Mouse (Mus musculus) retina, postnatal 7 days (tissue): ENCODE measurements around the gene Pigf.
A peak's percentile ranks its signal among the peaks of the same experiment; 100 is the strongest.
"Not testable (repeated sequence)": the region's sequence is repeated elsewhere in the genome, so short reads cannot be mapped to it uniquely, and the experiment has no call there.

ENCODE experiments used
- DNase-seq: peaks from one replicate; pipeline ENCODE4 v3.0.0-alpha.2; 2012; ENCODE audit warnings: low read depth, low spot score

Pigf gene

DNA sequence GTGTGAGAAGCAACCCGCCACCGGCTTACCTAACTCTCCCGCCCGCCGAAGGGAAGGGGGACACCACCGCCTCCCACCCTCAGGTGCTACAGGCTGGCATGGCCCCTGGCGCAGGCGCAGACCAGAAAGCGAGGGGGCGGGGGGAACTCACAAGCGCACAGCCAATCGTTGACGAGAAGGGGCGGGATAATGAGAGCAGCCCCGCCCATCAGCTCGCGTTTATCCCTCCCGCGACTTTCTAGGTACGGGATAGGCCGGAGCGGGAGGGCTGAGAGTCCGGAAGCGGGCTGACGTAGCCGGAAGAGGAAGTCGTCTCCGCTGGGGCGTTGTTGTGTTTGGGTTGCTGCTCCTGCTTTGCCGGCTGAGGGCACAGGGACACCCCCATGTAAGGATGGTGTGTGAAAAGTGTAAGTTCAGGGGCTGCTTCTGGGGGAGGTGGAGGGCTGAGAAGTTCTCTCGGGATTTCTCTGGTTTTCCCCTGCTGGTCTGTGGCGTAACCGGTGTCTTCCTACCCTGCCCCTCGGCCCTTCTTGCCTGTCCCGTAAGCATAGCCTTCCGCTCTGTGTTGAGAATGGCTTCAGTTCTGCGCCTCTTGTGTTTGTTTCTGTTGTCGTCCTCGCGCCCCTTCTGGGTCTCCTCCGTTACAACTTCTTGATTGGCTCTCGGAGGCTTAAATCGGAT lies at the start of gene Pigf, which contains the start of gene Cript:
Pigf (minus strand) TSS at position 138 of the 681 bp plus-strand sequence.
Cript (plus strand) TSS at position 282 of the 681 bp plus-strand sequence.
- peak; percentile 99 for DNase-seq

DNA sequence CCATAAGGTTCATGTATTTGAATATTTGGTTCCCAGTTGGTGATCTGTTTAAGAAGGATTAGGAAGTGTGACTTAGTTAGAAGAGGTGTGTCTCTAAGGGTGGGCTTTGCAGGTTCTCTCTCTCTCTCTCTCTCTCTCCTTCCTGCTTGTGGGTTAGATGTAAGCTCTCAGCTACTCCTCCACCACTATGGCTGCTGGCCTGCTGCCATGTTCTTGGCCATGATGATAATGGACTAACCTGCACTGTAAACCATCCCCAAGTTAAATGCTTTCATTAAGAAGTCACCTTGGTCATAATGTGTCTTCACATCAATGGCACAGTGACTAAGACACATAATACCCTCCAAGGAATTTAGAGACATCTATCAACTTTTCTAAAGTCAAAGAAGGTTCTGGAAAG lies 48.3 kb upstream of the Pigf start:
- no peak for DNase-seq

DNA sequence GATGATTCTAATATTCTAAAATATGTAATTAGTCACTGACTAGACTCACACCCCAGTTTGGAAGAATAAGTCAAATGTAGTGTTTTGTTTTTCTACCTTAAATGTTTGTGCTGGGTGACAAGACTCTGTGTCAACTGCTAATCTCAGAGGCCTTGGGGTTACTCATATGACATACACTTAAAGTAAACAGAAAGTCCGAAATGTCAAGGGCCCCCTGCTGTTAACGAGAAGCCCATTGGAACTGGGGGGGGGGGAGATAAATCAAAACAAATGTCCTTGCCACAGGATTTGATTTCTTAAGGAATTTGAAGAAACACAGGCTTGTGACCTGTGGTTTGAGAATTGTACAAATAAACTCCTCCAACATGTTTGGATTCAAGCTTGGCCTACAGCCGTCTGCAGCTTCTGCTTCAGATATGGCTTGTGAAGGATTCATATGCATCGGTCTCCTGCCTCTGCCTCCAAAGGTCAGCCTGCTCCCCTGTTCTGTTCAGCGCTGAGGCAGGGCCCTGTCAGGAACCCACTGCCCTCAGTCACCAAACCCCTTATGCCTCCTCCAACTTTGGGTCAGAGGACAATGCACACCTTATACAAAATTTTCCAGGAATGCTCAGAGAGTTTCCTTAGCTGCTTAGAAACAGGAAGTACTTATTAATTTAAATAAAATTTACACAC lies 47.7 kb upstream of the Pigf start:
- no peak for DNase-seq

DNA sequence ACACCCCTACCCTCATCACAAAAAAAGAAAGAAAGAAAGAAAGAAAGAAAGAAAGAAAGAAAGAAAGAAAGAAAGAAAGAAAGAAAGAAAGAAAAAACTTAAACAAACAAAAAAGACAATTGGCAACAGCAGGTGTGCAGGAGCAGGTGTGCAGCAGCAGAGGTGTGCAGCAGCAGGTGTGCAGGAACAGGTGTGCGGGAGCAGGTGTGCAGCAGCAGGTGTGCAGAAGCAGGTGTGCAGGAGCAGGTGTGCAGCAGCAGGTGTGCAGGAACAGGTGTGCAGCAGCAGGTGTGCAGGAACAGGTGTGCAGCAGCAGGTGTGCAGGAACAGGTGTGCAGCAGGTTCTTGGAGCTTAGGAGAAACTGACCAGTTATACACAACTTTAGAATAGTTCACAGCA lies 47.0 kb upstream of the Pigf start:
- DNase-seq, result not testable (repeated sequence)

DNA sequence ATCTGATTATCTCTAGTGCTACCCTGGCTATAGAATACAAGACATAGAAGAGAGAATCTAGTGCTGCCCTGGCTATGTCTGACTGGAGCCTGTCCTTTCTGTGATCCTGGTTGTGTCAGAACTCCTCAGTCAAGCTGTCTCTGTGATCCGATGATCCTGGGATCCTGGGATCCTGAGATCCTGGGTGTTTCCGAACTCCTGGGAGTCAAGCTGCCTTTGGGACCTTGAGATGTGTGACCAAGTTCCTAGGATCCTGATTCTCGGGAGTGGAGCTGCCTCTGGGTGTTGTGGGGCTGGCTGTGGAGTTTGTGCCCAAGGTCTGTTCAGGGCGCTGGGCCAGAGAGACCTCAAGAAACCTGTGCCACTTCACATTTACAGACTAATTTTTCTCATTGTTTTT lies 43.8 kb upstream of the Pigf start:
- no peak for DNase-seq

DNA sequence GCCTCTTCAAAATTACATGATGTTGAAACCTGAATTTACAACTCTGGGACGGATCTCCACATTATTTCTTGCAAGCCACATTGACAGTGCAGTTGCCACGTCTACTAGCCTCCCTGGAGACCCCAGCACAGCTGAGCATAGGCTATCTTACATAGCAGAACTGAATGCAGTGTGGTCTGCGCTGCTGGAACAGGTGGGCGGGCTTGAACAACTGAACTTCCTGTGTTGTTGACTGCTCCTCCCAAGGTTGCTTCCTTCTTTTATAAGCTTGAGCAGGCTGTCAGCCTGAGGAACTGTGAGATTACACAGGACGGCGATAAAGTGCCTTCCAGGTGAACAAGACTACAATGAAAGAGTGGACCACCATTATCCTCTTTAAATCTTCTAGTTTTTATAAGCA lies 38.8 kb upstream of the Pigf start:
- DNase-seq, result no peak

DNA sequence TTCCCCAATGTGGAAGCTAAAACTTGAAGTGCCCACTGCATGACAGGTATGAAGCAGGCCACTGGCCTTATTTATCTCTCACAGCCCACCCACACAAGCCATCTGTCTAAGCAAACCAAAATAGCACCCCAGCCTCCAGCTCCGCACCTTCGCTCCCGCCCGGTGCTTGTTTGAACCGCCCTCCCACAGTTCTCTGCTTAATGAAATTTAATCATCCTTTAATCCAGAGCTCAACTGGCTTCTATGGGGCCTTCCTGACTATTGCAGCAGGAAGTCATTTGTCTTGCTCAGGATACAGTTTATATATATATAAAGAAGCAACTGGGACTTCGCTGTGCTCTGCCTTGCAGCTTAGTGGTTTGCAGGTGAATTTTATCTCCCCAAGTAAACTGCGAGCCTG lies 38.3 kb upstream of the Pigf start:
- DNase-seq, result no peak

DNA sequence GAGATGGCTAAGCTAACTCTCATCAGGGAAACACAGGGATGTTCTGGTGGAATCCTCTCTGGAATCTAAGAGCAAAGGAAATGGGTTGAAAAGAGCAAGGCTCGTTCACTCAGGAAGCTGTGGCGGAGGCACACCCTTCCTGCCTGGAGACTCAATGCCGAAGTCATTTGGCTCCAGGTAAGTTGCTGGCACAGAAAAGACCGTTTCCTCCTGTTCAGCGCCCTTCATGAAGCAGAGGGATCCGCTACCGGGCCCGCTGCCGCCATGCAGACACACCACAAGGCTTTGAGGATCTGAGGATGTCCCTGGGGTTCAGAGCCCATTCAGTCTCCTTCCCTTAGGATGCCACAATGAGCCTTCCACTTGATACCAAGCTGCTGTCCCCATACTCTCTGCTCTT lies 37.4 kb upstream of the Pigf start:
- DNase-seq, result no peak

DNA sequence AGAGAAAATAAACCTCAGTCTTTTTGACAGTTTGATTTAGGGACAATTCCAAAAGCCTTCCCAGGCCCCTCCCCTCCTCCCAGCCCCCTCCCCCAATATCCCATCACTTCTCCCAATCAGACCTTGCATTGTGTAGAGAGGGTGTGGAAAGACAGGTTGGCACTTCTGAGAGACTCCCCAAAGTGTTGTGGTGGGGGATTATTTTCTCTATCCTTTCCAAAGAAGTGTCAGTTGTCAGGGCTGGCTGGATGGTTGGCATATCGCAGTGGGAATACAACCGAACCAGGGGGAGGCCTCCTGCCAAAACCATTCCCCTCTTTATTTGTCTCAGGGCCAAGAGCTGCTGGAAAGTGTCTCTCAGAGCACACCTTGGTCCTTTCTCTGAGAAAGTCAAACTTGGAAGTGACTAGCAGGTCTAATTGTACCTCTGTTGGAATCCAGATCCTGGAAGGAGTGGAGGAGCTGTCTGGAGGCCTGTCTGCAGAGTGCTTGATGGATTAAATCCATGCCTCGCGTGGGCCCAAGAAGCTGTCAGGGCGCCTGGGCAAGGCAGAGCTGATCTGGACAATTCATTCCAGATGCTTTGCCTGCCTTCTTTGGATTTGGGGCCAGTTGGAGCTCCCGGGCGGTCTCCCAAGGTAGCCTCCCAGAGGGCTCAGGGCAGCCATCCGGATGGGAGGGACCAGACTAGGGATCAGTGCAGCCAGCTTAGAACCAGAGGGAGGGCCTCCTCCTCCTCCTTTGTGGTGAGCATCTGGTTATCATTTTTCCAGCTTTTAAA lies 32.5 kb upstream of the Pigf start:
- DNase-seq, result no peak

DNA sequence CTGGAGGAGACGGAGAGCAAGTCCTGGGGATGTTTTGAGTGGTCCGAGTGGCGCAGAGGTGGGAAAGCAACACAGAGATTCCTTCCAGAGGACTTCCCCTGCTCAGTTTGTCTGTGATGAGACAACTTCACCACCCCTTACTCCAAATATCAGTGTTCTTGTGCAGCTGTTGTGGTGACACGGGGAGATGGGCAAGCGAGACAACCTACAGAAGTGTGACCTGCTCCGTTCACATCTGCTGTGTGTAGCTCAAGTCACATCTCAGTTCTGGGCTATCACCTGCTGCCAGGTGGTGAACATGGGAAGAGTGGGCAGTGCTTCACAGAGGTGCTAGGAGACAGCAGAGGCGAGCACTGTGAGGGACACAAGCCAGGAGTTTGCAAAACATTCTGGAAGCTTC lies 31.6 kb upstream of the Pigf start:
- no peak for DNase-seq

DNA sequence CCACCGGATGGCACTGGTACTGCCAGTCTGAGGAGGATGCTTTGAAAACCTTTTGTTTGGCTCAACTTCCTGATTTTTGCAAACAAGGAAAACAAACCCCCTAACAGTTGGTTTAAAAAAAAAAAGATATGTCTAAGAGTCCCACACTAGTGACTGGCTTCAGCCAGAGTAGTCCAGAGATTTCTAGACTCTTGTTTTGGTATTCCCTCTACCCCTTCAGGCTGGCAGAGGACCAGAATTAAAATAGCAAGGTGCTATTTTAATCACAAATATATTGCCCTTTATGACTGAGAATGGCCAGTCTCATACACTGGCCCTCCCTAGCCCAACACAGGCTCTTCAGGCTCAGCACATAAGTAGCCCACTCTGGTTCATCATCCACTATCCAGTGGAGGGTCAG lies 30.5 kb upstream of the Pigf start:
- no peak for DNase-seq

DNA sequence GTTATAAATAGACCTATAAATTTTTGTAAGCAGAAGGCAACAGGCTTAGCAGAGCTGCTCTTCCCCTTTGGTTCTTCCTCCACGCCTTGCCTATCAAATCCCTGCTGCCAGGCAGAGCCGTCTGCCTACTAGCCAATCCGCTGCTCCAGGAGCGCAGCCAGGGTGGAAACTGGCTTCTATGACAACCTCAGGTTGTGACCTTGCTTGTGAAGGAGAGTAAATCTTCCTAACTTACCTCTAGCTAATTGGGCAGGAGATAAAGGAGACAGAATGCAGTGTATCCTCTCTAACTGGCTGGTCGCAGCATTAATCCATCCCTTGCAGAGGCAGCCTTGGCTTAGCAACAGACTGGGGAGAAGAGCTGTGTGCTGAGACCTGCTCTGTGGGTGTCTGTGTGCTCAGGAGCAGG lies 29.8 kb upstream of the Pigf start:
- peak; percentile 59 for DNase-seq

DNA sequence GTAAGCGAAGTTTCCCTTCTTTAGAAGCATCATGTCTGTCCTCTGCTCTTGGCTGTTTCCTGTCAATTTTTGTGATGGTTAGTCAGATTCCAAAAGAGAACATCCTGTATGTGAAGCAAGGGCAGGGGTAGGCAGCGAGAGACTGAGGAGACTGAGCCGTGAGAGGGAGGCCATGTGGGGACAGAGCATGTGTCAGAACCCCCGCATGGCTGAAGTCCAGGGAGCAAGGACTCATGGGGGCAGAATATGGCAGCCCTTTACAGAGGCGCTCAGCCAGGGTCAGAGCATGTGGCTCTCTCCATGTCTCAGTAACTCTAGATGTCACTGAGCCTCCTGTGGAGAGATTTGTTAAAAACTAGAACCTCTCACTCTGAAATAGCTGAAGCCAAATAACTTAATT lies 28.7 kb upstream of the Pigf start:
- DNase-seq, result no peak

DNA sequence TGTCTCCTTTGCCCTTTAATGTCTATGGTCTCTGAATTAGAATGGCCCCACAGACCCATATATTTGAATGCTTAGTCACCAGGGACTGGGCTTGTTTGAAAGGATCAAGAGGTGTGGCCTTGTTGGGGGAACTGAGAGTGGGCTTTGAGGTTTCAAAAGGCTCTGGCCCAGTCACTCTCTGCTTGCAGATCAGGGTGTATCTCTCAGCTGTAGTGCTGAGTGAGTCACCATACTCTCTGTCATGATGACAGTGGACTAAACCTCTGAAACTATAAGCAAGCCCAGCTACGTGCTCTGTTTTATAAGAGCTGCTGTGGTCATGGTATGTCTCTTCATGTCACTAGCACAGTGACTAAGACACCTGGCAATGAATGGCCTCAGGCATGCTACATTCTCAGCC lies 27.2 kb upstream of the Pigf start:
- no peak for DNase-seq

DNA sequence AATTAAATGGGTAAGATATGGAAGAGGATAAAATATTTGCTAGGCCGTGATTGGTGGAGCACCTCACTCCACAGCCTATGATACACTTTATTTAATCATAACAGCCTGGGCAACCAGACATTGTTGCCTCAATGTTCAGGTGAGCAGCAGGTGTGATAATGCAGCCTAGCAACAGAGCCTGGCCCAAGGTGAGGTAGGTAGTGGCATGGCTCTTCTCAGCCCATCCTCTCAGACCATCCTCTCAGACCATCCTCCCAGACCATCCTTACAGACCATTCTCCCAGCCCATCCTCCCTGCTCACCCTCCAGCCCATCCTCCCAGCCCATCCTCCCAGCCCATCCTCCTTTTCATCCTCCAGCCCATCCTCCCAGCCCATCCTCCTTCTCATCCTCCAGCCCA lies 26.4 kb upstream of the Pigf start:
- no peak for DNase-seq

DNA sequence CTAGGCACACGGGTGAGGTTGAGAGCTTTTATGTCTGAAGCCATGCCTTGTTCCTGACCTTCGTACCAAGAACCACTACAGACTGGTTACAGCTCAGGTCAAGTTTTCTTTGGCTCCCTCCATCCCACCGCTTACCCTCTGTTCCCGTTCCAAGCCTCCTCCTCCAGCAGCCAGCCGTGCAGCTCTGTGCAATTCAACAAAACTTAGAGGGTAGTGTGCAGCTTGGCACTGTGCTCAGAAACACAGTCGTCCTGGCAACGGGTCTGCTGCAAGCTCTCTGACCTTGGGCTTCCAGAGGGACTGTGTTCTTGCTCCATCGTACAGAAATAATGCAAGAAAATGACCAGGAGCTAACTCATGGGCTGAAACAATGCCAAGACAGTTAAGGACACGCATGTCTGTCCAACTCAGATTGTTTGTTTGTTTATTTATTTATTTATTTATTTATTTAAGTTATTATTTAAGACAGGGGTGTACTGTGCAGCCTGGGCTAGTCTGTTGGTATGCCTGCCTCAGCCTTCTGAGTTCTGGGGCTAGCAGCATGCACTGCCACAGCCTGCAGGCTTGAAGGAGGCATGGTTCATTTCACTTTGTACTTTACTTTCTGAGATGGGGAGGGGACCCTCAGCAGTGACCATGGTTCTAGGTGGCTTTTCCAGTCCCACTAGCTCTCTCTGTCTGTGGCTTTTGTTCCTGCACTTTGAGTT lies 25.4 kb upstream of the Pigf start:
- DNase-seq, result no peak

DNA sequence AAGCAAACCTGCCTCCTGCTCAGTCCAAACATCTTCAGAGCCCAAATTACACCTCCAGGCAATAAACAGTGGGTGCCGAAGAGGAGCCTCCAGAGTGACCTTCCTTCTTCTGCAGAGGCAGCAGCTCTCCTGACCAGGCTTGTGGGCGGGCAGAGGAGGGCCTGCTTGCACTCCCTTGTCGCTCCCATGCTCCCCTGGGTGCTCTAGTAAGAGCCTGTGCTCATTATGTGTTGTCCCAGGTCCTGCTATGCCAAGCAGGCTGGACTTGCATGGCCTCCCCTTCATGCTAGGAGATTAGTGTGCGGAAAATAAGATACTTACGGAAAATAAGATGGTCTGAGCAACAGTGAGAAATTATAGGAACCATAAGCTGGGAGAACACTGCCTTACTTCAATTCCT lies 24.5 kb upstream of the Pigf start:
- DNase-seq, result no peak

DNA sequence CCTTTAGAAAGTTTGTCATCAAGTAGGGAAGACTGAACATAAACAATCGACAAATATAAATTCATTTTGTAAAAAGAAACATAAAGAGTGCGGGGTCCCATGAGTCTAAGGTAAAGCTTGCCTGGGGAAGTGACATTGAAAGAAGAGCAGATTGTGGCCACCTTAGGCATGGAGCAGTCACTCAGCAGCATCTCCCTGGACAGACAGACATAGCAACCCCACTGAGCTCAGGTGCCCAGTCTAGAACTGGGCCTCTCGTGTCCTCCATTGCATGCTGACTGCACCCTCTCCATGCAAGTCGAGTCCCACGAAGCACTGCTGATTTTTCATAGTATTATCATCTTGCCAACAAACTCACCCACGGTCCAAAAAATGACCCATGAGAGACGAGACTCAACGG lies 19.6 kb upstream of the Pigf start:
- no peak for DNase-seq

DNA sequence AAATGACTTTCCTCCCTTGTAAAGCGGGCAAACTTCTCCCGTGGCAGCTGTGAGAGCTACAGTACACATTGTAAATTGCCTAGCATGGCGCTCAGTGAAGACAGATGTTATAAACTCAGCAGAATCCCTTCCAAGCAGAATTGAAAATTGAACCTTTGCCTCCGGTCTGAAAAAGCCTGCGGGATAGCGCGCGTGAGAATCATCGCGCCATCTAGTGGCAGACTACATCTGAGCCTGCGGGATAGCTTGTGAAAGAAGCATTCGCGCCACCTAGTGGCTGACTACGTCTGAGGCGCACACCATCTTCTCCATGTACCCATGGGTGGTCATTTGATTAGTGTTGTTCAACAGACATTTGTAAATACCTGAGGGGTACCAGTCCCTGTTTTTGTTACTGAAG lies 19.2 kb upstream of the Pigf start:
- DNase-seq, result peak; percentile 86

DNA sequence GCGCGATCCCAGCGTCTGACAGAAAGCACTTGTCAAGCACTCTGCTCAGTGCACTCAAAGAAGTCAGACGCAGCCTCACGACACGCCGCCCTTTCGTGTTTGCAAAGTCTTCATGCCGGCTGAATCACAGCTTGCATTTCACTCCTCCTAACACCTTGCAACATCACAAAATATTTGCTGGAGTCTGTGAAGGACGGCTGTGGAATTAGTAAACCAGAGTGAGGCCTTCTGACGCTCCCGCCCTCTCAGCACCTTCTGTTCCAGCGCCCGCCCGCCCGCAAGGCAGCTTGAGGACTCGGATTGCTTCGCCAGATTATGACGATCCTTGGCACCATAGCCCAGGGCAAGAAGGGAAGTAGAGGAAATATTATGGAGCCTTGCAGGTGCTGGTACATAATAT lies 16.5 kb upstream of the Pigf start:
- DNase-seq, result no peak

DNA sequence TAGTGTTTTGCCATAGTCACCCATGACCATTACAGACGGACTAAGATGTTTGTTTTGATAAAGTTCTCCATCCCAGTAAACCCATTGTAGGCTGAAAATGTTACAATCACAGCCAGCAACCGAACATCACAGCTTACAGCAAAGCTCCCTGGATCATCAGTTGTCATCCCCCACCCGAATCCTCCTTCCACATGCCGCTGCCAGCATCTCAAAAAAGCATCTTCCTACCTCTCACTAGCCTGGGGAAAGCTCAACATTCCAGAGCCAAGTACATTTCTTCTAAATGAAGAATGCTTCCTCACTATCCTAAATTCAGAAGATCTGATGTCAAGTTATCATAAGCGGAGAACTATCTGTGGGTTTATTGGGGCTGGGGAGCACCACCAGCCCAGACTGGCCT lies 13.3 kb upstream of the Pigf start:
- DNase-seq, result no peak
